Mouse (Mus musculus) lung, postnatal 0 days (tissue): ENCODE measurements around the gene Cdk4. TPM values are rescaled to one million over a fixed set of nuclear protein-coding genes. Genes with fewer than 3 reads are reported as not detected.

Source experiments
- ATAC-seq: fragments of 200-750 bp; cut with Nextera tagmentation; 2 replicates; pipeline ENCODE4 v1.8.0; 2017; ENCODE audit warnings: moderate library complexity
- DNase-seq: peaks from one replicate; pipeline ENCODE4 v3.0.0-alpha.2; 2016; ENCODE audit warnings: low spot score
- H3K27ac ChIP-seq: fragments of 300-500 bp; sonication (generic); 2 replicates; pipeline ENCODE4 v1.5.1; 2014; ENCODE audit warnings: antibody characterized with exemption, mild to moderate bottlenecking, low read length, mixed read lengths
- H3K27me3 ChIP-seq: fragments of 300-500 bp; sonication (generic); replicated peaks from 2 replicates; pipeline ENCODE4 v1.6.1; 2014; ENCODE audit warnings: low read length, mixed read lengths; ENCODE audit not compliant: insufficient read depth
- H3K36me3 ChIP-seq: fragments of 300-500 bp; sonication (generic); 2 replicates; pipeline ENCODE4 v1.6.1; 2014; ENCODE audit warnings: low read length, mixed read lengths; ENCODE audit not compliant: insufficient read depth
- H3K4me1 ChIP-seq: fragments of 300-500 bp; sonication (generic); 2 replicates; pipeline ENCODE4 v1.6.1; 2014; ENCODE audit warnings: antibody characterized with exemption, low read depth, low read length, mixed read lengths; ENCODE audit not compliant: insufficient read depth
- H3K4me2 ChIP-seq: fragments of 300-500 bp; sonication (generic); replicated peaks from 2 replicates; pipeline ENCODE4 v1.6.1; 2014; ENCODE audit warnings: low read depth, mild to moderate bottlenecking, low read length, moderate library complexity, mixed read lengths
- H3K4me3 ChIP-seq: fragments of 300-500 bp; sonication (generic); 2 replicates; pipeline ENCODE4 v1.5.1; 2014; ENCODE audit warnings: low read depth, low read length
- H3K9ac ChIP-seq: fragments of 300-500 bp; sonication (generic); replicated peaks from 2 replicates; pipeline ENCODE4 v1.6.1; 2014; ENCODE audit warnings: low read depth, mild to moderate bottlenecking
- H3K9me3 ChIP-seq: fragments of 300-500 bp; sonication (generic); 2 replicates; pipeline ENCODE4 v1.6.1; 2016; ENCODE audit warnings: low read length, mixed read lengths
- CTCF ChIP-seq: IDR thresholded peaks from 2 replicates; pipeline ENCODE4 v1.5.1; 2016; ENCODE audit warnings: antibody characterized with exemption, mild to moderate bottlenecking
- EP300 ChIP-seq: IDR thresholded peaks from 2 replicates; pipeline ENCODE4 v1.6.1; 2016; ENCODE audit warnings: antibody characterized with exemption, mild to moderate bottlenecking, control low read depth
- whole genome bisulfite sequencing: fragments of 180-500 bp; shearing (Covaris S2); extraction: QIAGEN DNeasy Blood & Tissue Kit; methylation state at CpG from one replicate; pipeline ENCODE4 v1.1.7; 2014; 5-methylcytosine and 5-hydroxymethylcytosine counted together
- polyA plus RNA-seq: library from polyadenylated mRNA; unstranded; fragments of >200 nt; fragmentation: Nextera tagmentation; extraction: Ambion mirVana; gene quantifications from 2 replicates; pipeline ENCODE4 v1.2.1, GENCODE M21; 2015

The Cdk4 gene
- polyA plus RNA-seq, 1 experiment from 2014 or later = 362 TPM

DNA sequence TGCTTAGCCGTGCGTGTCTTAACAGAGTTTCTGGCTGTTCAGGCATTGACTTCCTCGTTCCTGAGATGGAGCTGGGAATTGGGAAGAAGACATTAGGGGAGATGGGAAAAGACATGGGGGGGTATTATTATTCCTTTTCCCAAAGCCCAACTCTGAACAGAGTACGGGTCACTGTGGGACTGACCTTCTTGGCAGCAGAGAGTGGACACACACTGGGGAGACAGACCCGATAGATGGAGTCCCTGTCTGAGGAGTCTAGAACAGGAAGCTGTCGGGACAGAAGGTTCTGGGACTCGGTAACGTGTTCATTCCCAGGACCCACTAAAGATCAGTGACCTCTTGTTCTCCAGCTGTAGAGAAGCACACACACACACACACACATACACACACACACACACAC, 12.3 kb downstream of the Cdk4 start:
- Histone ChIP-seq H3K9me3 (no peaks in the 10 kb centered on the region), H3K4me1 (peaks cover 13% of the 10 kb centered on the region; the same call in 1 of the 2 replicates), H3K27ac (no peak overlapping the region), H3K4me2 (no peak overlapping the region), H3K9ac (no peak overlapping the region), H3K27me3 (peaks cover 33% of the 10 kb centered on the region), H3K4me3 (no peak overlapping the region), H3K36me3 (no peaks in the 10 kb centered on the region)
- ATAC-seq = no peak
- 40% methylated on average over 8 of the region's 8 CpGs for WGBS
- DNase-seq = no peak
- TF ChIP-seq CTCF (no peak), EP300 (no peak)

DNA sequence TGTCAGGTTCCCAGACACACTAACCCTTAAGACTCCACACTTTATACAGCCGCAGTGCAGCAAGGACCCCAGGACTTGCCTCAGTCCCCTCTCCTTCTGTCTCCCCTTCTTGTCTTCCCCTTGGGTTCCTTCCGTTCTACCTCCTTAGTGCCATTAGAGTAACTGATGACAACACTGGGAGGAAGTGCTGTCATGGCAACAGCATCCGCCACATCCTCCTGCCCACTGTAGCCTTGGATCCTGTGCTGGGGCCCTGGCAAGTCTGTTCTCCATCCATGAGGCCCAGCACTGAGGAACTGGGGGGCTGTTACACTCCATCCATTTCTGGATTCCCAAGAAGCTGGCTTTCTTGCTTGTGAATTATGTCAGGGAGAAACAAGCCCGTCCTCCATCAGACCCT, 12.7 kb downstream of the Cdk4 start:
- Histone ChIP-seq H3K9ac (no peak overlapping the region), H3K4me2 (no peak overlapping the region), H3K4me1 (peaks cover 10% of the 10 kb centered on the region), H3K4me3 (no peak overlapping the region), H3K27ac (no peak overlapping the region), H3K9me3 (no peaks in the 10 kb centered on the region), H3K36me3 (no peaks in the 10 kb centered on the region), H3K27me3 (peaks cover 37% of the 10 kb centered on the region)
- DNase-seq (no peak), ATAC-seq (no peak)
- WGBS = 27% methylated on average over 4 of the region's 4 CpGs
- TF ChIP-seq CTCF (no peak), EP300 (no peak)

DNA sequence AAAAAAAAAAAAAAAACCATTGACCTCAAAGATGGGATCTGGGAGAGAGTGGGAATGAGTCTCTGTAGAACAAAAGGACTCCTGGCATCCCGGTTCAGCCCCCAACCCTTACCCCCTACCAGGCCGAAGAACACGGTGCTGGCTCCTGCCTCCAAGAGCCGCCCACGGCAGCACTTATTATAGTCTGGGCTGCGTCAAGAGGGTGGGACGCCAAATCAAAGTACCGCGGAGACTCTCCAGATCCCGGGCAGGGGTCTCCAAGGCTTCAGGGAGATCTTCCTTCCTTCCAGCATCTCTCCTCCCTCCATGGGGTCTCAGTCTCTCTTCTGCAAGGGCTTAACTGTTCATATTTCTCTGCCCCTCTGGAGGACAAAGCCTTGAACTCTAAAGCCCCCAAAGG, 14.2 kb downstream of the Cdk4 start:
- Histone ChIP-seq H3K9ac (no peak overlapping the region), H3K27me3 (peaks cover 49% of the 10 kb centered on the region), H3K27ac (no peak overlapping the region), H3K9me3 (no peaks in the 10 kb centered on the region), H3K4me1 (peaks cover 10% of the 10 kb centered on the region), H3K4me2 (no peak overlapping the region), H3K4me3 (no peak overlapping the region), H3K36me3 (no peaks in the 10 kb centered on the region)
- DNase-seq = no peak
- no peak for TF ChIP-seq EP300
- no peak for TF ChIP-seq CTCF
- 12% methylated on average over 10 of the region's 10 CpGs for WGBS
- ATAC-seq = no peak

DNA sequence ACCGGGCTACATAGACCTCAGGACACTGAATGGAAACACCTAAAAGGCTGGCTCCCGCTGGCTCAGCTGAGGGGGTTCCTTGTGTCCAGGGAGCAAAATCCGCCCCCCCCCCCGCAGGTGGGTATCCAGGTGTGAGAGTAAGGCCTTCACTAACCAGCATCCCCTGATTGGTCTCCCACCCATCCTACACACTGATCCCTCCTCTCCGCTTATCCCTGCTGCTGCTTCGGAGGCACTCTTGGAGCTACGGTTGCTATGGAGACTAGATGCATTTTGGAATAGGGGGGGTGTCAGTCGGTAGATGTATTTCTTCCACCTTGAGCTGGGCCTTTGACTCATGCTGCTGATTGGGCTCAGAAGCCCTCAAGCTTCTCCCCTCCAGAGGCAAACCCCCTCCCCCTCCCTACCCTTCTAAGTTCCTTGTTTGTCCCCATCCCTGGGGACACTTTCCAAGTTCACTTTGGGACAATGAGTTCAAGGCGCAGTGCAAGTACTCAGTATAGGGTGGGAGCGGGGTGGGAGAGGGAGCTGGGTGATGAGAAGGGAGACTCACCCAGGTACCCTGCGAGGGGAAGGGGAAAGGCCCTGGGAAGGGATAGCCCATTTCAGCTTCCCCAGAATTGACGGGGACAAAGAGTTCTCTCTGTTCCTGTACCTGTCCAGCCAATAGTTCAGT, 14.8 kb downstream of the Cdk4 start:
- no peak for TF ChIP-seq CTCF
- TF ChIP-seq EP300 = no peak
- Histone ChIP-seq H3K4me3 (peak overlapping the region; percentile 32; the same call in 1 of the 2 replicates), H3K9ac (no peak overlapping the region), H3K27ac (no peak overlapping the region), H3K9me3 (no peaks in the 10 kb centered on the region), H3K27me3 (peaks cover 55% of the 10 kb centered on the region), H3K4me2 (no peak overlapping the region), H3K4me1 (peaks cover 10% of the 10 kb centered on the region), H3K36me3 (no peaks in the 10 kb centered on the region)
- ATAC-seq (no peak), DNase-seq (no peak)
- WGBS = 6% methylated on average over 12 of the region's 12 CpGs

DNA sequence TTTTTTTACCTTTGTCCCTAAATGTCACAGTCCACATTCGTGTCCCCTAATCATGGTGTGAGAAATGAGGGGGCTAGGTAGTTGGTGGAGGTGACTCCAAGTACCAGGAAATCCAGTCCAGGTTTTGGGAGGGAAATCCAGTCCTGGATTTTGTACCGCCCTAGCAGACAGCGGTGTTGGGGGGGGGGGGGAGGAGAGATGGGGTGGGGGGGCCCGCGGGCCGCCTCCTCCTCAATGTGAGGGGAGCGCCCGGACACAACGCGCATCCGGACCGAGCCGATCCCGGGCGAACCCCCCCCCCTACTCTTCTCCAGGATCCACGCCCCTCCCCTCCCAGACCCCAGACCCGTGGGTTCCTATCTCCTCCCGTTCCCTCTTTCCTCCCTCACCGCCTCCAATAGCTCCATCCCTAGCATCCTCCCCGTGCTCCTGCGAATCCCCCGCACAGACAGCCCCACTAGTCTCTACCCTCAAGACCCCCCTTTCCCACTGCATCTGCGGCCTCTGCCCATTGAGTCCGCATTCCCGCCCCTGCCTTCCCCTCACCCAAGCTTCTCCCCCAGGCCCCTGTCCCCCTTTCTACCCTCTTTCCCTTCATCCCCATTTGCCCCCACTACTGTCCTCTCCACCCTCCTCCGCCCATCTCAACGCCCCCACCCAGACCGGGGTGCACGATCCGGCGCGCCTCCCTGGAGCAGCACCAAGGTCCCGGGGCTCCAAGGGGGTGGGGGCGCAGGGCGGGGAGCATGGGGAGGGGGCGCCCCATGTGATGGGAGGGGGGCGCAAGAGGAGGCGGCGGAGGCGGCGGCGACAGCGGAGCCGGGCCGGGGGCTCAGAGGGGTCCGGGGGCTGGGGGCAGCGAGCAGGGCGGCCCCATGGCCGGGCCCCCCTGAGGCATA, 15.6 kb downstream of the Cdk4 start:
- TF ChIP-seq CTCF = no peak
- no peak for TF ChIP-seq EP300
- no peak overlapping the region for H3K9ac ChIP-seq
- WGBS = 7% methylated on average over 27 of the region's 49 CpGs
- H3K4me1 ChIP-seq = peaks cover 10% of the 10 kb centered on the region
- peak overlapping the region; percentile 57 for H3K4me2 ChIP-seq
- no peak overlapping the region for H3K27ac ChIP-seq
- peak overlapping the region; percentile 32 for H3K4me3 ChIP-seq
- DNase-seq (no peak), ATAC-seq (0 out of 2 replicates have a peak, but pooled peaks have one; percentile 10)
- peaks cover 61% of the 10 kb centered on the region for H3K27me3 ChIP-seq
- no peaks in the 10 kb centered on the region for H3K36me3 ChIP-seq
- H3K9me3 ChIP-seq = no peaks in the 10 kb centered on the region

DNA sequence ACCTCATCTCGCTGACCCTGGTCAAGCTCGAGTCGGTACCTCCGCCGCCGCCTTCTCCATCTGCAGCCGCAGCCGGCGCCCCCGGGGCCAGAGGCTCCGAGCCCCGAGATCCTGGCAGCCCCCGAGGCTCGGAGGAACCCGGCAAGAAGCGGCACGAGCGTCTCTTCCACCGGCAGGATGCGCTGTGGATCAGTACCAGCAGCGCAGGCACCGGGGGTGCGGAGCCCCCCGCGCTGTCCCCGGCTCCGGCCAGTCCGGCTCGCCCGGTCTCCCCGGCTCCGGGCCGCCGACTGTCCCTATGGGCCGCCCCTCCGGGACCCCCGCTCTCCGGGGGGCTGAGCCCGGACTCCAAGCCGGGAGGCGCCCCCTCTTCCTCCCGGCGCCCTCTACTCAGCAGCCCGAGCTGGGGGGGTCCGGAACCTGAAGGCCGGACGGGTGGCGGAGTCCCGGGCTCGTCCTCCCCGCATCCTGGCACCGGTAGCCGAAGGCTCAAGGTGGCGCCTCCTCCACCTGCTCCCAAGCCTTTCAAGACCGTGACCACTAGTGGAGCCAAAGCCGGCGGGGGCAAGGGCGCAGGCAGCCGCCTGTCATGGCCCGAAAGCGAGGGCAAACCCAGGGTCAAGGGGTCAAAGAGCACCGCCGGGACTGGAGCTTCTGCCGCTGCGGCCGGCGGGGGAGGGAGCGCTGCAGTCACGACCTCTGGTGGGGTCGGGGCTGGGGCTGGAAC, 16.5 kb downstream of the Cdk4 start:
- H3K4me2 ChIP-seq = peak overlapping the region; percentile 57
- TF ChIP-seq EP300 (no peak), CTCF (peak; percentile 34; the same call in 1 of the 2 replicates)
- peak overlapping the region; percentile 32 for H3K4me3 ChIP-seq
- 6% methylated on average over 39 of the region's 70 CpGs for WGBS
- H3K9ac ChIP-seq = no peak overlapping the region
- ATAC-seq = peak; percentile 15; the same call in 1 of the 2 replicates
- no peak overlapping the region for H3K27ac ChIP-seq
- H3K9me3 ChIP-seq = no peaks in the 10 kb centered on the region
- H3K36me3 ChIP-seq = no peaks in the 10 kb centered on the region
- peaks cover 10% of the 10 kb centered on the region for H3K4me1 ChIP-seq
- no peak for DNase-seq
- peaks cover 61% of the 10 kb centered on the region for H3K27me3 ChIP-seq
